Mouse (Mus musculus) monocyte, adult 5-6 weeks (primary cell): ENCODE measurements around the gene Rrp9. TPM values are rescaled to one million over a fixed set of nuclear protein-coding genes. Genes with fewer than 3 reads are reported as not detected.

ENCODE experiments used
- ATAC-seq: fragments of 153-309, 156-312 bp; replicated peaks from 2 replicates; pipeline ENCODE4 v1.8.0; 2017; ENCODE audit warnings: mild to moderate bottlenecking; ENCODE audit not compliant: low TSS enrichment, insufficient number of reproducible peaks, severe bottlenecking, poor library complexity, low FRiP score
- total RNA-seq: library from RNA; stranded (forward); fragments of 200-1000, 200-491, 200-594 nt; gene quantifications from 3 replicates; pipeline ENCODE4 v1.2.3, GENCODE M21; 2017

Gene Rrp9
- 27.1 to 41.0 TPM (median 35.1 TPM) in 3 replicates for total RNA-seq

DNA sequence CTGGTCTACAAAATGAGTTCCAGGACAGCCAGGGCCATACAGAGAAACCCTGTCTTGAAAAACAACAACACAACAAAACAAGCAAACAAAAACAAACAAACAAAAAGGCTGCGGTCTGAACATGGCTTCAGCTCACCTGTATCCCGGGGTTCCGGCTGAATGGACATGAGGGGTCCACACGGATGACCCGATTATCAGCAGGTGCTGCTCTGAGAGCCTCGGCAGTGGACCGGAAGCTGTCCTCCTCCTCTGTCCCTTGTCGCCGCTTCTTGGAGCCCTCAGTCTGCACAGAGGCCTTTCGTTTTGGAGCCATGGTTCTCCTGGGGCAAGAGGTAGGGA lies at the start of gene Rrp9:
Gene Rrp9 (plus strand): TSS at position 301 of the 339 bp plus-strand sequence.
- ATAC-seq = no peak

DNA sequence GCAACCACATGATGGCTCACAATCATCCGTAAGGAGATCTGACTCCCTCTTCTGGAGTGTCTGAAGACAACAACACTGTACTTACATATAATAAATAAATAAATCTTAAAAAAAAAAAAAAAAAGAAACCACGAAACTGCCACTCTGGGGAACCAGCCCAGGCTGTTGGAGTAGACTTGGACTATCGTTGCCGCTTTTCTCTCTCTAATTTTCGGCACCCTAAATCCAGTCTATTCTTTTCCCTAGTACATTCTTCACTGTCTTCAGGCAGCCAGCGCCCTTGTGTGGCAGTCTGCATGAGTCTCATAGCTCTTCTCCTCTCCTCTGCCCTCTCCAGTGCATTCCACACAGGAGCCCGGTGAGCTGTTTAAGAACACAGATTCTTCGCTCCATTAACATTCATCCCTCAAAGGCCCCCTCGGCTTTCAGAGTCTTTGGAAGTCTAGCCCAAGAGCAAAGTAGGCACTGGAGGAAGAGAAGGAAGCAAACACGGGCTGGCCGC lies 47.0 kb upstream of the Rrp9 start:
- ATAC-seq = 0 out of 2 replicates have a peak, but pooled peaks have one; percentile 8

DNA sequence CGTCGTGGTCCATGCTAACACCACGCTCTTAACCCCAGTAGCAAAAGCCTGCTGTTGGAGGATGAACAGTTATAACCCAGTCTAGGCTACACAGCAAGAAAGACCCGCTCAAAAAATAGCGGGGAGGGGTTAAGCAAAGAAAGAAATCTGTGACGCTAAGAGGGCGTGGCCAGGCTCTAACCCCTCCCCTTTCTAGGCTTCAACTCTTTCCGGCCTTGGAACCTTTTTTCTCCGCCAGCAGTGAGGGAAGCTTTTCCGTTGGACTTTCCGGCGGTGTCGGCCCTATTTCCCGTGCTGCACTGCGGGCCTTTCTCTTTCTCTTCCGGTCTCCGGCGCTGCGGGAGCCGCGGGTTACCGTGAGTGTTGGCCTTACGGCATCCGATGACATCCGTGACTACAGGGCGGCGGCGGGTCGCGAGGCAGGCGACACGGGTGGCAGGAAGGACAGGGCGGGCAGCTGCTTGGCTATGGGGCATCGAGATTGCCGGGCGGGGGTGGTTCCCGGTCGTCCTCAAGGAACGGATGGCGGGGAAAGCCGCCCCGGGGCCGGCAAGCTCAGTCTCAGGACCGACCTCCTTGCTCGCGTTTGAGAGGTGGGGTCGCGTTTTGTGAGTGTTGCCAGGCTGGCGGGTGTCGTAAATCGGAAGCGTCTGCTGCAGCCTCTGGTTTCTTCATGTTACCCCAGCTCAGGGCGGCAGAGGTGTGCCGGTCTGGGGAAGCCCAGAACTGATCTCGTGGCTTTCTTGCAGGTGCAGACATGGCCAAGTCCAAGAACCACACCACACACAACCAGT lies 46.3 kb upstream of the Rrp9 start, which contains the start of gene Rpl29:
Gene Rpl29 (plus strand): TSS at position 234 of the 794 bp plus-strand sequence.
- peak; percentile 94 for ATAC-seq

DNA sequence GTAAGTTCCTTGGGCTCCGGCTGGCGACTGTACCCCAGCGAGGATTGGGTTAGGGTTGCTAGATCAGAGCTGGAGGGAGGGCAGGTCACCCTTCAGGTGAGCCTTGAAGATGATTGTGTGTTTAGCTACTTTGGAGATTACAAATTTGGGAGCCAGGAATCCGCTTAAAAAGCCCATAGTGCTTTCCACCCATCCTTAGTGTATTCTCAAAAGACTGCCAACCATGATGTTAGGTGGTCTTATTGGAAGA lies 45.8 kb upstream of the Rrp9 start:
- ATAC-seq = no peak

DNA sequence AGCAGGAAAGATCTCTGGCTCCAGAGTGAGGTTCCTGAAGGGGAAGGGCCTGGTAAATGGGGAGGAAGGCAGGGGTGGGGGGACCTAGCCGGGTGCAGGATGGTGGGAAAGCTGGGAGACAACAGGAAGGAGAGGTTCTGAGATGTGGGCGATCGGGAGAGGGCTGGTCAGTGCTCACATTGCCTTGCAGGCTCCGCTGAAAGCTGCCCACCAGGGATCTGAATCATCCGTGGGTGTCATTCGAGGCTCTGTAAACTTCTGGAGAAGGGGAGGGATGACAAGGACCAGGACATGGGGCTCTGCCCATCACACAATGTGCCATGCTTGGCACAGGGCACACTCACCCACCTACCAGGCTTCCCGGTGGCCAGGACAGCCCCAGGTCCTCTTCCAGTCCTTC lies 42.4 kb upstream of the Rrp9 start:
- ATAC-seq = no peak

DNA sequence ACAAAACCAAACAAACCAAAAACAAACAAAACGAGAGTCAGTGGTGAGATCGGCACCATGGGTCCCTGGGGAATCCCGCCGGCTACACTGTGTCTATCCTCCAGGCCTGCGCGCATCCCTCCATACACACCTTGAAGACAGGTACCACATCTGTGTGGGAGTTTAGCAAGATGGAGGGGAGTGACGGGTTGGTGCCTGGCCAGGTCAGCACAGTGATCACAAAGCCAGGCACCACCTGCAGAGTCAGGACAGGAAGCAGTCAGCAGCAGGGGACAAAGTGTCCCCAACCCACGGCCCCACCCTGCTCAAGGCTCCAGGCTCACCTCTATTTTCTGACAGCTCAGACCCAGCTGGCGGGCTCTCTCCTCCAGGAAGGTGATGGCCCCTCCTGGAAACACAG lies 39.2 kb upstream of the Rrp9 start:
- no peak for ATAC-seq

DNA sequence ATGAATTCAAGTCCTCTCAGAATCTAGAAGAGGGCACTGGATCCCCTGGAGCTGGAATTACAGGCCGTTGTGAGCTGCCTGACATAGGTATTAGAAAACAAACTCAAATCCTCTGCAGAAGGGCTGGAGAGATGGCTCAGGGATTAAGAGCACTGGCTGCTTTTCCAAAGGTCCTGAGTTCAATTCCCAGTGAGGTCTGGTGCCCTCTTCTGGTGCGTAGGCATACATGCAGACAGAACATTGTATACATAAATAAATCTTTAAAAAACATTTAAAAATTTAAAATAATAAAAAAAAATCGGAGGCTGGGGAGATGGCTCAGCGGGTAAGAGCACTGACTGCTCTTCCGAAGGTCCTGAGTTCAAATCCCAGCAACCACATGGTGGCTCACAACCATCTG lies 33.1 kb upstream of the Rrp9 start:
- ATAC-seq = no peak

DNA sequence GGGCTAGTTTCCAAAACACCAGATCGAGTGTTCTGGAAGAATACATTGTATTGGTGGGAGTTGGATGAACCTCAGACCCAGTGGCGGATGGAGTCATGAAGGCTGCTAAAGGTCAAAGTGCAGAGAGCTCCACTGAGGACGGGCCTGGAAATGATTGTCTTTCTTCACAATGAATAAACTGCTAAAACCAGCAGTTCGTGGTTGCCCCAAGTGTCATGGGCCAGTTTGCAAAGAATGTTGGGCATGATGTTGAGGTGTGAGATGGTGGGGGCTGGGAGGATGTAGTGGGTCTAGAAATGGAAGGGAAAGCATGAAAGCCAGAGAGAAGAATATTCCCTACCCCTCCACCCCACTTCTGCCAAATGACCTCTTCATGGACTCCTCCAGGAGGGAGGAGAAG lies 30.9 kb upstream of the Rrp9 start:
- ATAC-seq = no peak

DNA sequence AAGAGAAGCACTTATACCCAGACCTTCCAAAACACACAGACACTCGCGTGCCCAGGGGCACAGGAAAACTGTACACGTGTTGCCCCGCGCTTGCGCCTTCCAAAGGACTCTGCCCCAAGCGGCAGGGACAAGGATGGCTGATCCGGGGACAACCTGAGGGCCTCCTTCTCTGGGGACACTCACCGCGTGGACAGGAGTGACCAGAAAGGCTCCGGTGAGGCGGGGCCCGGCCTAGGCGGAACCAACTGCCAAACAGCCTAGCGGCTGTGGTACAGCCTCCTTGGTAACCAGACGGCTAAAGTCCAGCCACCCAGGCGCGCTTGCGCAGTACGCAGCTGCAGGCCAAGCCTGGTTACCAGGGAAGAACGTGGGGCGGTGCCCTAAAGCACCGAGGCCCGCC lies 28.4 kb upstream of the Rrp9 start, which contains the start of the genes Abhd14b and Abhd14a:
Gene Abhd14b (plus strand): TSS at position 112 of the 400 bp plus-strand sequence.
Gene Abhd14a (minus strand): TSS at position 331 of the 400 bp plus-strand sequence.
- peak; percentile 75 for ATAC-seq

DNA sequence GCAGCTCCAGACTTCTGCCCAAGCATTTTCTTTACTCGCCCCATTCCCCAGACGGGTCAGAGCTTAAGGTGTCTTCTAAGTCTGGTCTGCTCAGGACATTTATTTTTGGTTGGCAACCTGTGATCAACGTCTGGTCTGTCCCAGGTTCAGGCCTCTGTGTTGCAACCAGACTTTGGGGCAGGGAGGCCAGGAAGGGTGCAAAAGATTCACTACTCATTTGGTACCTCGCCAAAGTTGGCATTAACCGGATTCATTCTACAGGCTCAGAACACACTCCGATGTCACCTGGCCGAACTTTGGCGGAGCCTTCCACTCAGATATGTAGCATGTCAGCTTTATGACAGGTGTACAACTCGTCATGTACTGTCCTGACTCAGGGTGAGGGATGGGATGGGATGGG lies 27.8 kb upstream of the Rrp9 start:
- ATAC-seq = no peak

DNA sequence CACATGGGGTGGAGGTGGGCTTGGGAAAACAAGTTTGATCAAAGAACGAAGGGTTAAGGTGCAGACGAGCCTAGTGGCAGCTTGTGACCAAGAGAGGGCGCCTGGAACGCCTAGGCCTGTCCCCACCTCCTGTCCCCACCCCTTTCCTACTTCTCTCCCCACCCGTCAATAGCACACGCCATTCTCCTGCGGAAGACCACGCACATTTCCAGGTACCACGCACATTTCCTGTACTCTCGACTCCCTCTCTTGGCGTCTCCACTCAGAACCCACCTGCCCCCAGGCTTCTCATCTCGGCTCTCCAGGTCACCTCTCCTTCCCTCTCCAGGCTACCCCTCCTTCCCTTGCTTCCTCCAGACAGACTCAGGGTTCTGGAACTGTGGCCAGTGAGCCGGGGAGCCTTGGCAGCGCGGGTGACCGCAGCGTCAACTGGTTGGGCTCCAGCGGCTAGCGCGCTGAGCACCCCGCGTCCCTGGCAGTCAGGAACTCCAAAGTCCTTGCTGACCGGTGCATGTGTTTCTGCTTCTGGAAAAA lies 27.2 kb upstream of the Rrp9 start:
- peak; percentile 64 for ATAC-seq

DNA sequence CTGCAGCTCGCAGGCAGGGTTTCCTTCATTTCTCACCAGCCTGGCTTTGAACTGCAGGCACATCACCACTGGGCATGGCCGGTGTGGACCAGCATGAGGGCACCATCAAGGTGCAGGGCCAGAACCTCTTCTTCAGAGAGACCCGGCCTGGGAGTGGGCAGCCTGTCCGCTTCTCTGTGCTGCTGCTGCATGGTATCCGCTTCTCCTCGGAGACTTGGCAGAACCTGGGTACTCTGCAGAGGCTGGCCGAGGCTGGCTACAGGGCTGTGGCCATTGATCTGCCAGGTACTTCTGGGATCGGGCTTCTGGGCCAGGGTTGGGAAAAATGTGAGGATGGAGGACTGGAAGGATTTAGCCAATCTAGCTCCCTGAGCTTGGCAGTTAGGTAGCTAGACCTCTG lies 25.8 kb upstream of the Rrp9 start:
- no peak for ATAC-seq

DNA sequence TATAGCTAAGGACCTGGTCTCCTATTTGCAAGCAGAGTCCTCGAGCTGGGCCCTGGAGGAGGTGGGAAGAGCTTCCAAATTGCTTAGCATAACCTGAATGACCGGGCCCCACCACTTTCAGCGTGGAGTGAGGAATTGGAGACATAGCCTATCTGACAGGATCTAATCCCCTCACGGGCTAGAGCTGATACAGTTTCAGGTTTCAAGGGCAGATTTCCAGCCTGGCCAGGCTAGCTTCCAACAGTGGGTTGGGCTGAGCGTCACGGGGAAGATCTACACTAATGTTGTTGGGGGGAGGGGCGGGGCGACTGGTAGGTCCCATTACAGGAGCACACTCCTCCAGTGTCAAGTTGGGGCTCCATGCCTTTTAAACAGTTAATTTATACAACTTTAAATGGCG lies 25.1 kb upstream of the Rrp9 start:
- ATAC-seq = no peak

DNA sequence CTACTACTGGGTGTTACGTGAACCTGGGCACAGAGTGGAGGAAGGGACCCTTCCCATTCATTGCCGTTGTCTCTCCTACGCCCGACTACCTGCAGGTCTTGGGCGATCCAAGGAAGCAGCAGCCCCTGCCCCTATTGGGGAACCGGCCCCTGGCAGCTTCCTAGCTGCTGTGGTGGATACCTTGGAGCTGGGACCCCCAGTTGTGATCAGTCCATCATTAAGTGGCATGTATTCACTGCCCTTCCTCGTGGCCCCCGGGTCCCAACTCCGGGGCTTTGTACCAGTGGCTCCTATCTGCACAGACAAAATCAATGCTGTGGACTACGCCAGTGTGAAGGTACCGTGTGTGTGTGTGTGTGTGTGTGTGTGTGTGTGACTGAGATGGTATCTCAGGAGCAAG lies 24.5 kb upstream of the Rrp9 start:
- ATAC-seq = no peak

DNA sequence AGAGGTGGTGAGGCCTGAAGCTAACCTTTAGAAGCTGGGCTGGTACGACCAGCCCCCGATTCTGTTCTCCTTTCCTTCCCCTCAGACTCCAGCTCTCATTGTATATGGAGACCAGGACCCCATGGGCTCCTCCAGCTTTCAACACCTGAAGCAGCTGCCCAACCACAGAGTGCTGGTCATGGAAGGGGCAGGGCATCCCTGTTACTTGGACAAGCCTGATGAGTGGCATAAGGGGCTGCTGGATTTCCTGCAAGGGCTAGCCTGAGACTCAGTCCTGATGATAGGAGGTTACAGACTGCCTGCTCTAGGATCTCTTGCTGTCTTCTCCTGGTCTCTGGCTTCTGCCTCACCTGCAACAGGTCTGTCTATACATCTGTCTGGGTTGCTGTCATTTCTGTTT lies 23.9 kb upstream of the Rrp9 start:
- ATAC-seq = no peak

DNA sequence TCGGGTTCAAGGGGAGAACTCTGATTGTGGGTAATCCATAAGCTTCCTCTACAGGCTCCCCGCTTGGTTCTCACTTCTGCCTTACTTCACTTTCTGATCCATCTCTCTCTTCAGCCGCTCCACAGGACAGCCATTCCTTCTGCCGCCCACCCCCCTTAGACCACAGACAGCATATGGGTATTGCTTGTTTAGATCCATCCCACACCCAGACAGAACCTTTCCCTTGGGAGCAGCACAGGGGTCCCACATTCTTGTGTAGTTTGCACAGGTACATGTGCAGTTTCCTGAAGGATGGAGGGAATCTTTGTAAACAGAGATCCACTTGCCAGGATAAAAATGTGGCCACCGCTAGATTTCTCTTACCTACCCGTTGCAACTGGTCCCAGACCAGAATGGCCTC lies 23.4 kb upstream of the Rrp9 start:
- ATAC-seq = no peak

DNA sequence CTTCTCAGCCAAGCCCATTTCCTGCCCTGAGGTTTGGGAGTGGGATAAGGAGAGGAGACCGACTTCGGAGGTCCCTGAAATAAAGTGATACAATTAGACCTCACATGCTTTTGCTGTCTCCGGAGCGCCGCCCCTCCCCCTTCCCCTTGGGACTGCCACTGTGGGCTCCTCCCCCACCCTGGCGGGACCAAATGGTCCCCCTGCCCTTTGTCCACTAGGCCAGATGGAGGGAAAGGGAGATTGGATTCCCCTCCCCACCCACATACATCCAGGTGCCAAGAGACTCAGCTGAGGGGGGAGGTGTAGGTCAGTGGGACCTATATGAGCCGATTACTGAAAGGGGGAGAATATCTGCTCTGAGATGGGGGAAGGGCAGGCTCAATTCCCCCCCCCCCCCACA lies 22.9 kb upstream of the Rrp9 start:
- no peak for ATAC-seq

DNA sequence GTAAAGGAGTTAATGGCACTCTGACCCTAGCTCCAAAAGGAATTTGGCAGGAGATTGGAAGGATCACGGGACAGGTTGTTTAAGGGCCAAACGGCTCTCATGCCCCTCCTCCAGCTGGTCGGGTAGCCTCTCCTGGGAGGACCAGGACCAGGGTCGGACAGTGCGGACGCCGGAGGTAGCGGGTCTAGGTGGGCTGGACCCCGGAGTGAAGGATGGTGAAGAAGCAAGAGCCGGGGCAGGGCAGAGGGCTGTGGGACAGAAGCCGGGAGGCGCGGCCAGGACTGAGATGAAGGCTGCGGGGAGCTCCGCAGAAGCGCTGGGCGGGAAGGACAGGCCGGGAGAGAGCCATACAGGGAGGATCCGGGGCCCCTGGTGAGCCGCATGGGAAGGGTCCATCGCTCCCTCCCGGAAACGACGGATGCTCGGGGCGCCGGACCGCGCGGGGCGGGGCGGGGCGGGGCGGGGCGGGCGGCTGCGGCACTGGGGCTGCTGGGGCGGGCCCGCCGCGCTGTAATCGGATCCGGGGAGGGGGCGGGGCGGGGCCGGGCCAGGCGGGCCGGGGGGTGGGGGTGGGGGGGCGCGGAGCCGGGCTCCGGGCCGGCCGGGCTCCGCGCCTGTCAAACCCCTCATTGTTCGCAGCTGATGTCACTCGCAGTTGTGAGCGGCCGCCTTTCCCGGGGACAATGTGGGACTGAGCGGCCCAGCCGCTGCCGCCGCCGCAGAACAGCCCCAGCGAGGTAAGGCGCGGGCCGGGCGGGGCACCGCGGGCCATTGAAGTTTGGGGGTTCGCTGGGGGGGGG lies 22.3 kb upstream of the Rrp9 start, which contains the start of gene Pcbp4:
Gene Pcbp4 (plus strand): TSS at position 21 of the 800 bp plus-strand sequence.
- no peak for ATAC-seq

DNA sequence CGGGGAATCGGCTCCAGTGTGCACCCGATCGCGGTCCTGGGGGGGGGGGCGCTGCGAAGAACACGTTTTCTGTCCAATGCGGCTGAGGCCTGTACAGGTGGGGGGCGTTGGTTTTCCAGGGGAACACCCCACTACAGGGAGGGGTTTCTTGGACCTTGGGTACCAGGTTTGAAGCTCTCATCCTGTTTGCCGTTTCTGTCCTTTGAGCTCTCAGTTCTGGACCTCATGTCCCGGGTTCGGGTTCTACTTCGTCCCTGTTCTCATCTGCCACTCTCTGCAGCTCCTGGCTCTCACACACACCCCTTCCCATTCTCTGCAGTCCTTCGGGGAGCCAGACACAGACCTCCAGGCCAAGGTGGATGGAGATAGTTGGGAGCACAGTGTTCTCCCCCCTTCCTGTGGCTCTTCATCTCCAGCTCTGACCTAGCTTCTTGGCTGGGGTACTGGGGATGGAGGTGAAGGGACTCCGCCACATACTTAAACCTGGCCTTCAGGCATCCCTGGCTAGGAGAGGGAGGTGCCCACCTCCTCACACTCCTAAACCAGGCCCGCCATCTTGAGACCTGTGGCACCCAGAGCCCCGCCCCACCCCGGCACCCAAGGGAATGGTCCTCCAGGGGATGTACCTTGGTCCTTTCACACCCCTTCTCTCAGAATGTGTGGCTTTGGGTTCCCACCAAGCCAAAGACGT lies 21.5 kb upstream of the Rrp9 start:
- ATAC-seq = no peak
